Mouse (Mus musculus): Measurements from ENCODE around the gene Spaca4. TPM values are rescaled to one million over a fixed set of nuclear protein-coding genes. Genes with fewer than 3 reads are reported as not detected.

Spaca4 gene
- polyA plus RNA-seq, 1 experiment from 2014 or later = not detected

GRCm38 (mm10) chr7:45689099-45689498 is 36.5 kb downstream of the Spaca4 start:
- no peak overlapping the region for H3K4me3 ChIP-seq
- no peak overlapping the region for H3K4me2 ChIP-seq (replicated peaks)
- no peaks in the 10 kb centered on the region for H3K9me3 ChIP-seq
- peaks cover 24% of the 10 kb centered on the region for H3K27me3 ChIP-seq
- no peak overlapping the region for H3K9ac ChIP-seq (replicated peaks)
- no peak for ATAC-seq (ENCODE audit: low FRiP score, low read depth)
- 69% methylated on average over 6 of the region's 6 CpGs for WGBS
- no peak overlapping the region for H3K27ac ChIP-seq (replicated peaks)
- no peaks in the 10 kb centered on the region for H3K36me3 ChIP-seq
- no peaks in the 10 kb centered on the region for H3K4me1 ChIP-seq

- H3K27me3 ChIP-seq = peaks cover 24% of the 10 kb centered on the region
- H3K36me3 ChIP-seq = no peaks in the 10 kb centered on the region
- H3K27ac ChIP-seq (replicated peaks) = no peak overlapping the region
- 84% methylated on average over 3 of the region's 3 CpGs for WGBS
- H3K4me3 ChIP-seq = no peak overlapping the region
- peaks cover 5% of the 10 kb centered on the region; the same call in 1 of the 2 replicates for H3K4me1 ChIP-seq
- ATAC-seq (ENCODE audit: low FRiP score, low read depth) = no peak
- H3K9me3 ChIP-seq = no peaks in the 10 kb centered on the region
- no peak overlapping the region for H3K4me2 ChIP-seq (replicated peaks)
- no peak overlapping the region; the same call in 1 of the 2 replicates for H3K9ac ChIP-seq (replicated peaks)
These were observed 38.8 kb downstream of the Spaca4 start for GRCm38 (mm10) chr7:45686841-45687240.

GRCm38 (mm10) chr7:45685811-45686210 is 39.8 kb downstream of the Spaca4 start:
- H3K27me3 ChIP-seq = peaks cover 24% of the 10 kb centered on the region
- peaks cover 5% of the 10 kb centered on the region; the same call in 1 of the 2 replicates for H3K4me1 ChIP-seq
- no peak overlapping the region for H3K4me3 ChIP-seq
- no peak overlapping the region for H3K4me2 ChIP-seq (replicated peaks)
- no peak for ATAC-seq (ENCODE audit: low FRiP score, low read depth)
- WGBS = 61% methylated on average over 10 of the region's 10 CpGs
- H3K9me3 ChIP-seq = no peaks in the 10 kb centered on the region
- H3K36me3 ChIP-seq = no peaks in the 10 kb centered on the region
- H3K27ac ChIP-seq (replicated peaks) = no peak overlapping the region
- H3K9ac ChIP-seq (replicated peaks) = no peak overlapping the region

GRCm38 (mm10) chr7:45683396-45684050 is 42.1 kb downstream of the Spaca4 start, which contains the start of gene Ntn5:
Ntn5 (plus strand) TSS chr7:45684022.
- 0 out of 2 replicates have a peak, but pooled peaks have one; percentile 8 for ATAC-seq (ENCODE audit: low FRiP score, low read depth)
- Histone ChIP-seq H3K4me2 (replicated peaks) (no peak within 1 kb of the TSS), H3K4me1 (peaks cover 5% of the 10 kb centered on the region; the same call in 1 of the 2 replicates), H3K9ac (replicated peaks) (no peak within 1 kb of the TSS), H3K27me3 (peaks cover 24% of the 10 kb centered on the region), H3K36me3 (no peaks in the 10 kb centered on the region), H3K27ac (replicated peaks) (no peak within 1 kb of the TSS), H3K4me3 (no peak within 1 kb of the TSS), H3K9me3 (no peaks in the 10 kb centered on the region)
- 75% methylated on average over 7 of the region's 7 CpGs for WGBS

GRCm38 (mm10) chr7:45682144-45683126 is 43.2 kb downstream of the Spaca4 start:
- Histone ChIP-seq H3K27ac (replicated peaks) (peak overlapping the region; percentile 69), H3K4me1 (peaks cover 5% of the 10 kb centered on the region; the same call in 1 of the 2 replicates), H3K9ac (replicated peaks) (peak overlapping the region; percentile 45; the same call in 1 of the 2 replicates), H3K27me3 (peaks cover 24% of the 10 kb centered on the region), H3K36me3 (no peaks in the 10 kb centered on the region), H3K4me2 (replicated peaks) (peak overlapping the region; percentile 38; the same call in 1 of the 2 replicates), H3K4me3 (peak overlapping the region; percentile 17; the same call in 1 of the 2 replicates), H3K9me3 (no peaks in the 10 kb centered on the region)
- 28% methylated on average over 14 of the region's 14 CpGs for WGBS
- peak; percentile 88 for ATAC-seq (ENCODE audit: low FRiP score, low read depth)

- WGBS = 86% methylated on average over 8 of the region's 8 CpGs
- ATAC-seq (ENCODE audit: low FRiP score, low read depth) = no peak
- Histone ChIP-seq H3K27me3 (peaks cover 17% of the 10 kb centered on the region; the same call in 1 of the 2 replicates), H3K36me3 (no peaks in the 10 kb centered on the region), H3K27ac (replicated peaks) (no peak overlapping the region), H3K4me3 (no peak overlapping the region), H3K9ac (replicated peaks) (no peak overlapping the region), H3K4me2 (replicated peaks) (no peak overlapping the region), H3K4me1 (peaks cover 5% of the 10 kb centered on the region; the same call in 1 of the 2 replicates), H3K9me3 (no peaks in the 10 kb centered on the region)
These were observed 44.4 kb downstream of the Spaca4 start for GRCm38 (mm10) chr7:45681046-45681736.

- H3K27ac ChIP-seq (replicated peaks) = no peak overlapping the region
- no peak overlapping the region for H3K4me3 ChIP-seq
- no peaks in the 10 kb centered on the region for H3K36me3 ChIP-seq
These were observed 45.5 kb downstream of the Spaca4 start for GRCm38 (mm10) chr7:45679966-45680621.

GRCm38 (mm10) chr7:45678513-45678912 is 47.1 kb downstream of the Spaca4 start:
- H3K4me2 ChIP-seq (replicated peaks) = no peak overlapping the region
- no peaks in the 10 kb centered on the region for H3K36me3 ChIP-seq
- no peaks in the 10 kb centered on the region for H3K9me3 ChIP-seq
- WGBS = 92% methylated on average over 14 of the region's 14 CpGs
- no peak for ATAC-seq (ENCODE audit: low FRiP score, low read depth)
- H3K4me1 ChIP-seq = peaks cover 5% of the 10 kb centered on the region; the same call in 1 of the 2 replicates
- H3K9ac ChIP-seq (replicated peaks) = no peak overlapping the region
- no peak overlapping the region for H3K4me3 ChIP-seq
- H3K27ac ChIP-seq (replicated peaks) = no peak overlapping the region
- H3K27me3 ChIP-seq = 0 out of 2 replicates have a peak, but pooled peaks cover 4% of the 10 kb centered on the region

More at GRCm38 (mm10) chr7:45679966-45680621, 45.5 kb downstream of the Spaca4 start:
- H3K4me1 ChIP-seq = peaks cover 5% of the 10 kb centered on the region; the same call in 1 of the 2 replicates
- H3K9me3 ChIP-seq = no peaks in the 10 kb centered on the region
- H3K4me2 ChIP-seq (replicated peaks) = no peak overlapping the region
- ATAC-seq (ENCODE audit: low FRiP score, low read depth) = no peak
- peaks cover 7% of the 10 kb centered on the region; the same call in 1 of the 2 replicates for H3K27me3 ChIP-seq
- WGBS = 67% methylated on average over 14 of the region's 14 CpGs
- no peak overlapping the region for H3K9ac ChIP-seq (replicated peaks)

- Histone ChIP-seq H3K27me3 (0 out of 2 replicates have a peak, but pooled peaks cover 4% of the 10 kb centered on the region), H3K27ac (replicated peaks) (no peak overlapping the region)
These were observed 47.9 kb downstream of the Spaca4 start for GRCm38 (mm10) chr7:45677627-45678295.

More at GRCm38 (mm10) chr7:45677627-45678295, 47.9 kb downstream of the Spaca4 start:
- Histone ChIP-seq H3K9ac (replicated peaks) (no peak overlapping the region), H3K4me2 (replicated peaks) (no peak overlapping the region), H3K4me3 (no peak overlapping the region), H3K9me3 (no peaks in the 10 kb centered on the region), H3K36me3 (no peaks in the 10 kb centered on the region), H3K4me1 (peaks cover 5% of the 10 kb centered on the region; the same call in 1 of the 2 replicates)
- ATAC-seq (ENCODE audit: low FRiP score, low read depth) = no peak
- 75% methylated on average over 7 of the region's 7 CpGs for WGBS

Measured in midbrain, embryonic 12.5 days (tissue).